ENCODE assay signal across 8 mouse cellular contexts in the genomic region with DNA sequence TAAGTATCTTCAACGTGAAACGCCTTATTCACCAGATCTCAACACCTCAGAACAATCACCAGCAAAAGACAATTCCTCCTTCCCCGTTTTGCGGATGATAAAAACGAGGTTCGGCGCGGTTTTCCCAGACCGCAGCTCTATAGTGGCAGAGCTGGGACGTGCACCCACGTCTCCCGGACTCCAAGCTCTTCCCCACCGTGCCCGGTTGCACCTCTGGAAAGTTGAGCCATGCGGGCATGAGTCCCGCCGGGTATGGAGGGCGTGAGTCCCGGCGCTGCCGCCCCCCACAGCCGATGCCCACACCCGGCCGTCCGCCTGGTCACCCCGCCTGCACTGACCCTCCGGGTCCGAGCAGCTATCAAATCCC. TPM values are rescaled to one million over a fixed set of nuclear protein-coding genes. Genes with fewer than 3 reads are reported as not detected.
A peak's percentile ranks its signal among the peaks of the same experiment; 100 is the strongest.
DNase-seq lines count a peak whose midpoint lies in the region; ATAC-seq and TF ChIP-seq lines count a peak whose summit lies in the region.

No protein-coding gene starts in this region.

- peaks cover 73% of the 10 kb centered on the region for H3K27me3 ChIP-seq in heart, embryonic 12.5 days (replicated peaks)
- no peaks in the 10 kb centered on the region for H3K27me3 ChIP-seq in E14TG2a.4 (ENCODE audit: insufficient read depth, low read length)
- no peaks in the 10 kb centered on the region for H3K27me3 ChIP-seq in forebrain, embryonic 12.5 days
- H3K27me3 ChIP-seq in liver, embryonic 16.5 days (ENCODE audit: control insufficient read depth, insufficient read depth, low read depth, low read length), result no peaks in the 10 kb centered on the region

- TF ChIP-seq CTCF in E14TG2a.4 (conservative IDR thresholded peaks at IDR 0.05; ENCODE audit: low read length), result no peak

- peak overlapping the region; percentile 97 for H3K4me2 ChIP-seq in heart, embryonic 12.5 days
- H3K4me2 ChIP-seq in forebrain, embryonic 12.5 days, result peak overlapping the region; percentile 84
- peak overlapping the region; percentile 89 for H3K4me2 ChIP-seq in liver, embryonic 16.5 days (ENCODE audit: low read depth, low read length)

- H3K4me3 ChIP-seq in heart, embryonic 12.5 days, result peak overlapping the region; percentile 75
- peak overlapping the region; percentile 100 for H3K4me3 ChIP-seq in E14TG2a.4 (replicated peaks; ENCODE audit: low read length)
- peak overlapping the region; percentile 92 for H3K4me3 ChIP-seq in forebrain, embryonic 12.5 days (replicated peaks)
- peak overlapping the region; percentile 75 for H3K4me3 ChIP-seq in liver, embryonic 16.5 days (ENCODE audit: low read depth, low read length)

- no peaks in the 10 kb centered on the region for H3K9me3 ChIP-seq in heart, embryonic 12.5 days (replicated peaks)
- H3K9me3 ChIP-seq in E14TG2a.4 (ENCODE audit: low read length), result no peaks in the 10 kb centered on the region
- H3K9me3 ChIP-seq in forebrain, embryonic 12.5 days, result no peaks in the 10 kb centered on the region
- no peaks in the 10 kb centered on the region for H3K9me3 ChIP-seq in liver, embryonic 16.5 days (replicated peaks; ENCODE audit: control insufficient read depth, low read length)

- H3K4me1 ChIP-seq in heart, embryonic 12.5 days (replicated peaks), result peaks cover 9% of the 10 kb centered on the region
- peaks cover 54% of the 10 kb centered on the region for H3K4me1 ChIP-seq in E14TG2a.4 (replicated peaks; ENCODE audit: low read depth, low read length)
- H3K4me1 ChIP-seq in forebrain, embryonic 12.5 days, result peaks cover 21% of the 10 kb centered on the region
- H3K4me1 ChIP-seq in liver, embryonic 16.5 days (ENCODE audit: control insufficient read depth, low read depth, low read length), result peaks cover 12% of the 10 kb centered on the region

- WGBS in heart, embryonic 12.5 days, result under 1% methylated on average over 28 of the region's 28 CpGs
- WGBS in forebrain, embryonic 12.5 days, result under 1% methylated on average over 28 of the region's 28 CpGs
- WGBS in liver, embryonic 16.5 days (ENCODE audit: insufficient replicate concordance), result 0% methylated on average over 28 of the region's 28 CpGs

- H3K9ac ChIP-seq in heart, embryonic 12.5 days, result peak overlapping the region; percentile 79
- peak overlapping the region; percentile 75 for H3K9ac ChIP-seq in forebrain, embryonic 12.5 days
- H3K9ac ChIP-seq in liver, embryonic 16.5 days (ENCODE audit: low read depth, low read length), result peak overlapping the region; percentile 74

- H3K36me3 ChIP-seq in heart, embryonic 12.5 days, result no peaks in the 10 kb centered on the region
- peaks cover 8% of the 10 kb centered on the region; the same call in 1 of the 2 replicates for H3K36me3 ChIP-seq in E14TG2a.4 (ENCODE audit: insufficient read depth, low read length)
- no peaks in the 10 kb centered on the region for H3K36me3 ChIP-seq in forebrain, embryonic 12.5 days (replicated peaks)
- H3K36me3 ChIP-seq in liver, embryonic 16.5 days (ENCODE audit: control insufficient read depth, insufficient read depth), result no peaks in the 10 kb centered on the region

- ATAC-seq in heart, embryonic 12.5 days (ENCODE audit: insufficient number of reproducible peaks, low FRiP score), result no peak
- peak; percentile 55 for ATAC-seq in forebrain, embryonic 12.5 days (ENCODE audit: low FRiP score)
- ATAC-seq in liver, embryonic 16.5 days (ENCODE audit: low read depth), result peak; percentile 4

- intact Hi-C loops in heart, postnatal 14 days (cut with DNase I), result loop anchor here (5.0 kb wide), 2 partner anchors 56 to 86 kb away; no protein-coding TSS in a partner anchor

- H3K27ac ChIP-seq in heart, embryonic 12.5 days (ENCODE audit: poor library complexity, severe bottlenecking), result no peak overlapping the region
- H3K27ac ChIP-seq in forebrain, embryonic 12.5 days, result peak overlapping the region; percentile 51; the same call in 1 of the 2 replicates
- H3K27ac ChIP-seq in liver, embryonic 16.5 days (ENCODE audit: low read length), result no peak overlapping the region

- DNase-seq in heart, postnatal 14 days, result no peak
- no peak for DNase-seq in embryo, embryonic 10 days (ENCODE audit: low spot score)
- no peak for DNase-seq in layer of hippocampus, adult 11-12 months (ENCODE audit: low spot score)
- DNase-seq in cerebellum, adult 11-12 months, result no peak

RNA-seq across cellular contexts. Expression of a gene that starts 0.4 kb away (rescaled TPM):
- polyA plus RNA-seq in heart, embryonic 12.5 days (2016; fragmentation: Nextera tagmentation; extraction: Ambion mirVana), result 3.7 and 3.8 TPM in 2 replicates
- total RNA-seq in heart, postnatal 14 days (2021), result 10 to 100 TPM; 15.7 to 15.9 TPM
- 12.3 and 14.6 TPM in 2 replicates for polyA plus RNA-seq in forebrain, embryonic 12.5 days (2016; fragmentation: Nextera tagmentation; extraction: Ambion mirVana)
- 2.4 and 2.6 TPM in 2 replicates for polyA plus RNA-seq in liver, embryonic 16.5 days (2015; fragmentation: Nextera tagmentation; extraction: Ambion mirVana)
